Comparison of ENCODE assay signal across 8 mouse cellular contexts in genomic region chr12:102346507-102346906, GRCm38 (mm10).
DNase-seq lines count a peak whose midpoint lies in the region; ATAC-seq and TF ChIP-seq lines count a peak whose summit lies in the region.

No protein-coding gene starts in this region.

- no peaks in the 10 kb centered on the region for H3K4me1 ChIP-seq in intestine, postnatal 0 days (replicated peaks; ENCODE audit: control insufficient read depth, insufficient read depth, low read length)
- peaks cover 5% of the 10 kb centered on the region; the same call in 1 of the 2 replicates for H3K4me1 ChIP-seq in intestine, embryonic 16.5 days (ENCODE audit: control insufficient read depth, insufficient read depth, low read length)
- peaks cover 4% of the 10 kb centered on the region; the same call in 1 of the 2 replicates for H3K4me1 ChIP-seq in E14TG2a.4 (replicated peaks; ENCODE audit: low read depth, low read length)
- H3K4me1 ChIP-seq in embryonic fibroblast, embryonic 13.5 days (ENCODE audit: control insufficient read depth, insufficient read depth, low read length), result no peaks in the 10 kb centered on the region
- H3K4me1 ChIP-seq in liver, embryonic 13.5 days (replicated peaks), result 0 out of 2 replicates have a peak, but pooled peaks cover 5% of the 10 kb centered on the region
- H3K4me1 ChIP-seq in spleen, adult 2 months (ENCODE audit: control insufficient read depth, insufficient read depth, insufficient read length), result peaks cover 19% of the 10 kb centered on the region; the same call in 1 of the 2 replicates

- H3K27ac ChIP-seq in intestine, postnatal 0 days (ENCODE audit: low read depth, low read length), result no peak overlapping the region
- no peak overlapping the region for H3K27ac ChIP-seq in intestine, embryonic 16.5 days (ENCODE audit: low read length)
- H3K27ac ChIP-seq in embryonic fibroblast, embryonic 13.5 days (ENCODE audit: insufficient read depth, low read length), result no peak overlapping the region
- H3K27ac ChIP-seq in liver, embryonic 13.5 days, result no peak overlapping the region
- H3K27ac ChIP-seq in spleen, adult 2 months (ENCODE audit: insufficient read depth, low read length), result no peak overlapping the region

- WGBS in intestine, postnatal 0 days, result 31% methylated on average over 1 of the region's 1 CpGs
- WGBS in intestine, embryonic 16.5 days, result 8% methylated on average over 1 of the region's 1 CpGs
- 5% methylated on average over 1 of the region's 1 CpGs for WGBS in liver, embryonic 13.5 days (ENCODE audit: insufficient replicate concordance)
- WGBS in spleen, adult 2 months, result 9% methylated on average over 1 of the region's 1 CpGs

- no peaks in the 10 kb centered on the region for H3K27me3 ChIP-seq in intestine, postnatal 0 days (replicated peaks; ENCODE audit: control insufficient read depth, insufficient read depth, low read length)
- no peaks in the 10 kb centered on the region for H3K27me3 ChIP-seq in intestine, embryonic 16.5 days (replicated peaks; ENCODE audit: control insufficient read depth, insufficient read depth, low read length)
- peaks cover 2% of the 10 kb centered on the region for H3K27me3 ChIP-seq in E14TG2a.4 (ENCODE audit: insufficient read depth, low read length)
- no peaks in the 10 kb centered on the region for H3K27me3 ChIP-seq in liver, embryonic 13.5 days
- H3K27me3 ChIP-seq in spleen, adult 2 months (ENCODE audit: control insufficient read depth, insufficient read depth, low read length), result no peaks in the 10 kb centered on the region

- 0 out of 2 replicates have a peak, but pooled peaks cover 2% of the 10 kb centered on the region for H3K36me3 ChIP-seq in intestine, postnatal 0 days (ENCODE audit: control insufficient read depth, insufficient read depth)
- H3K36me3 ChIP-seq in intestine, embryonic 16.5 days (ENCODE audit: control insufficient read depth, insufficient read depth, low read length), result peaks cover 4% of the 10 kb centered on the region; the same call in 1 of the 2 replicates
- no peaks in the 10 kb centered on the region for H3K36me3 ChIP-seq in E14TG2a.4 (ENCODE audit: insufficient read depth, low read length)
- H3K36me3 ChIP-seq in liver, embryonic 13.5 days, result peaks cover 6% of the 10 kb centered on the region
- no peaks in the 10 kb centered on the region for H3K36me3 ChIP-seq in spleen, adult 2 months (ENCODE audit: control insufficient read depth, insufficient read depth, low read length)

- no peak for TF ChIP-seq POLR2A in embryonic fibroblast, embryonic 13.5 days (IDR thresholded peaks at IDR 0.05; ENCODE audit: low read depth, low read length)
- TF ChIP-seq POLR2A in spleen, adult 2 months (IDR thresholded peaks at IDR 0.05; ENCODE audit: low read depth, low read length), result no peak

- H3K9ac ChIP-seq in intestine, postnatal 0 days (ENCODE audit: low read depth, low read length), result no peak overlapping the region
- H3K9ac ChIP-seq in intestine, embryonic 16.5 days (ENCODE audit: low read depth, low read length), result no peak overlapping the region
- no peak overlapping the region for H3K9ac ChIP-seq in liver, embryonic 13.5 days

- no peak overlapping the region for H3K4me3 ChIP-seq in intestine, postnatal 0 days (ENCODE audit: low read depth, low read length)
- no peak overlapping the region for H3K4me3 ChIP-seq in intestine, embryonic 16.5 days (ENCODE audit: low read length)
- H3K4me3 ChIP-seq in E14TG2a.4 (replicated peaks; ENCODE audit: low read length), result no peak overlapping the region
- no peak overlapping the region for H3K4me3 ChIP-seq in embryonic fibroblast, embryonic 13.5 days (ENCODE audit: insufficient read depth, low read length)
- no peak overlapping the region for H3K4me3 ChIP-seq in liver, embryonic 13.5 days (replicated peaks)
- H3K4me3 ChIP-seq in spleen, adult 2 months (ENCODE audit: extremely low read depth, insufficient read depth, insufficient read length), result no peak overlapping the region

- DNase-seq in ZHBTc4 (ENCODE audit: low read depth, low spot score), result peak; percentile 79
- peak; percentile 36 for DNase-seq in liver, embryonic 13.5 days
- peak; percentile 45 to 70 for DNase-seq in spleen, adult 2 months (ENCODE audit: low read depth in 1 of 2, low spot score in 2 of 2)
- DNase-seq in urinary bladder, postnatal 10 days (ENCODE audit: low spot score), result no peak

- ATAC-seq in intestine, postnatal 0 days, result no peak
- no peak for ATAC-seq in intestine, embryonic 16.5 days
- no peak for ATAC-seq in liver, embryonic 13.5 days (ENCODE audit: low read depth)

- H3K9me3 ChIP-seq in intestine, postnatal 0 days (ENCODE audit: control insufficient read depth), result no peaks in the 10 kb centered on the region
- H3K9me3 ChIP-seq in intestine, embryonic 16.5 days (ENCODE audit: control insufficient read depth, low read length), result no peaks in the 10 kb centered on the region
- no peaks in the 10 kb centered on the region for H3K9me3 ChIP-seq in E14TG2a.4 (ENCODE audit: low read length)
- no peaks in the 10 kb centered on the region for H3K9me3 ChIP-seq in liver, embryonic 13.5 days (replicated peaks)

- H3K4me2 ChIP-seq in intestine, postnatal 0 days (replicated peaks; ENCODE audit: low read depth), result no peak overlapping the region
- H3K4me2 ChIP-seq in intestine, embryonic 16.5 days (ENCODE audit: low read depth, low read length), result no peak overlapping the region
- no peak overlapping the region for H3K4me2 ChIP-seq in liver, embryonic 13.5 days

- TF ChIP-seq CTCF in intestine, postnatal 0 days (IDR thresholded peaks at IDR 0.05; ENCODE audit: low read depth), result peak; percentile 82
- TF ChIP-seq CTCF in E14TG2a.4 (conservative IDR thresholded peaks at IDR 0.05; ENCODE audit: low read length), result peak; percentile 87
- TF ChIP-seq CTCF in embryonic fibroblast, embryonic 13.5 days (IDR thresholded peaks at IDR 0.05; ENCODE audit: borderline replicate concordance, insufficient read depth, low read length), result 0 out of 2 replicates have a peak, but pooled peaks have one; percentile 9
- TF ChIP-seq CTCF in spleen, adult 2 months (IDR thresholded peaks at IDR 0.05; ENCODE audit: extremely low read depth, insufficient read depth, insufficient read length, insufficient replicate concordance), result peak; percentile 50; the same call in 1 of the 2 replicates

Comparison
In these comparisons a context has a peak if more than half of its experiments do, and no peak if none do; other contexts are left out.
1. CTCF ChIP-seq: peak in every context shown above with its lines; median percentile 87 in E14TG2a.4; 82 in intestine, postnatal 0 days; 50 in spleen, adult 2 months; 9 in embryonic fibroblast, embryonic 13.5 days.